Mouse (Mus musculus): Measurements from ENCODE around the gene Skint5. TPM values are rescaled to one million over a fixed set of nuclear protein-coding genes. Genes with fewer than 3 reads are reported as not detected.
"Not testable (repeated sequence)": the region's sequence is repeated elsewhere in the genome, so short reads cannot be mapped to it uniquely, and the experiment has no call there.

The Skint5 gene
- polyA plus RNA-seq (2012; rRNA removed): not detected in 2 replicates

DNA sequence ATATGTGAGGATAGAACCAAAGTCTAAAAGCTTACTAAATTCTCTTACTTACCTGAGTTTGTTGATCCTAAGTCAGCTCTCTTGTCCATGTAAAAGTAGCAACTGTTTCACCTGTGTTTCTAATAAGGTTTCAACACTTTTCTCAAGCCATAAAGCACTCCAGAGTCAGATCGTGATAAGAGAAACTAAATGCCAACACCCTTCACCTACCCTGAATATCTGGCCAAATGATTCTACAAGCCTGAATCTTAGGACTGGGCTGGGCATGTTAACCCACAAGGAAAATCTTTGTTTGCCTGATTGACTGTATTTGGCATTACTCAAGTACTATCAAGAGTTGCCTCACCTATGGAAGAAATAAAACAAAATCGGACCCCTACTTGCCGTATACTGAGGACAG, at the start of gene Skint5:
Gene Skint5 (minus strand): TSS at position 101 of the 400 bp plus-strand sequence.
- TF ChIP-seq CTCF (IDR thresholded peaks at IDR 0.05; ENCODE audit: borderline replicate concordance, extremely low read depth, insufficient read depth, insufficient read length) (no peak), POLR2A (IDR thresholded peaks at IDR 0.05; ENCODE audit: borderline replicate concordance, extremely low read depth, insufficient read depth, insufficient read length, poor library complexity, severe bottlenecking) (no peak)

DNA sequence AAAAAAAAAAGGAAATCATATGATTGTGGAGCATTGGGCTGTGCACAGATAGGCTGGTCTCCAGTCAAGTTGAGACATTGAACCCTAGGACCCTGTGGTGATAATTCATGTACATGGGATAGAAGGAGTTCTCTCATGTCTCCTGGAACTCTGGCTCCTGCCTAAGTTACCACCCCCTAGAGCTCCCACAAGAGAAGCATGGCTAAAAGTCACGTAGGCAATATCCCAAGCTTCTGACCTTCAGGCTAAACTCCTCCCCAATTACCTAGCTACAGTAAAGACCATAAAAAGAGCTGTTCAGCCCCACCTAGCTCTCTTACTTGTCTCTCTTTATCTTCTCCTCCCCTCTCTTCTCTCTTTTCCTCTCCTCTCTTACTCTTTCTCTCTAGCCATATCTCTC, 42.0 kb downstream of the Skint5 start:
- TF ChIP-seq POLR2A (IDR thresholded peaks at IDR 0.05; ENCODE audit: borderline replicate concordance, extremely low read depth, insufficient read depth, insufficient read length, poor library complexity, severe bottlenecking) (no peak), CTCF (IDR thresholded peaks at IDR 0.05; ENCODE audit: borderline replicate concordance, extremely low read depth, insufficient read depth, insufficient read length) (no peak)
- DNase-seq (ENCODE audit: low read depth): no peak

More for the DNA sequence above, at the start of gene Skint5:
- DNase-seq (ENCODE audit: low read depth): no peak

DNA sequence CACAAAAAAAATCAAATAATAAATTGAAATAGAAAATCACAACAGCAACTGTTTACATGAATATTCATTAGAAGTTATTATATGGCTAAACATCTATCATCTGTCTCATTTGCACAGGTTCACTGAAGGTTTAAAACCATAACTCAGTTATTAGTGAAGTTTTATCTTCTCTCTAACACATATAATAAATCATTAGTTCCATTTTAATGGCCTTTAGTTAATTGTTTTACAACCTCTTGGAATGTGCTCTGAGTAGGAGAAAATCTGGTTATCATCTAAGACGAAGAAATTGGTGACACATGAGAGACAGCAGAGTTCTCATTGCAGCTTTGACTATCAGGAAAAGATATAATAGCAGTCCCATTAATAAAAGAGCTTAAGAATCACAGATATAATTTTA, 235.1 kb downstream of the Skint5 start:
- no peak for TF ChIP-seq CTCF (IDR thresholded peaks at IDR 0.05; ENCODE audit: borderline replicate concordance, extremely low read depth, insufficient read depth, insufficient read length)
- TF ChIP-seq POLR2A (IDR thresholded peaks at IDR 0.05; ENCODE audit: borderline replicate concordance, extremely low read depth, insufficient read depth, insufficient read length, poor library complexity, severe bottlenecking): no peak
- DNase-seq (ENCODE audit: low read depth): no peak

DNA sequence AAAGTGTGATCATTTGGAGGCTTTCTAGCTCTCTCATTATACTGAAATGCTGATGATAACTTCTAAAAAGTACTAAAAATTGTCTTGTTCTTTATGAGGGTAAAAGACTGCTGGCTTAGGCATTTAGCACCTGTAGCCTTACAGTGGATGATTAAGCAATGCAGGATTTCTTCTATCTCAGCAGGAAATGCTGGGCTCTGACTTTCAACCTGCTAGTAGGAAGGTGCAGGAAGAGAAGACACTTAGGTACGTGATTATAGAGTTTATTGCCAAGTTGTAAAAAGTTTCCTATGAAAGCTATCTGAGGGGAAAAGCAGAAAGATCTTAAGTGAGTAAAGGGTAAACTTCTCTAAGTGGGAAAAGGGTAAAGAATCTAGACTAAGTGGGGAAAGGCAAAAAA, 235.6 kb downstream of the Skint5 start:
- TF ChIP-seq CTCF (IDR thresholded peaks at IDR 0.05; ENCODE audit: borderline replicate concordance, extremely low read depth, insufficient read depth, insufficient read length): no peak
- TF ChIP-seq POLR2A (IDR thresholded peaks at IDR 0.05; ENCODE audit: borderline replicate concordance, extremely low read depth, insufficient read depth, insufficient read length, poor library complexity, severe bottlenecking): no peak
- no peak for DNase-seq (ENCODE audit: low read depth)

DNA sequence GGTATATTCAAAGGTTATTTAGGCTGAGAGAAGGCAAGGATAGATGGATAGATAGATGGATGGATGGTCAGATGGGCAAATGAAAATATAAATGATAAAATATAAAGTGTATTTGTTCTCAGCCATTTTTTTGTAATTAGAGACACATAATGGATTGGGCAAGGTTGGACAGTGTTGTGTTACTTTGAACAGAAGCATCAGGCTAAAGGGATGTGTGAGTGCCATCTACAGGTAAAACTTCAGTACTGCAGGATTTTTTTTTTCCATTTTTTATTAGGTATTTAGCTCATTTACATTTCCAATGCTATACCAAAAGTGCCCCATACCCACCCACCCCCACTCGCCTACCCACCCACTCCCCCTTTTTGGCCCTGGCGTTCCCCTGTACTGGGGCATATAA, 551.1 kb downstream of the Skint5 start:
- DNase-seq (ENCODE audit: low read depth): not testable (repeated sequence)

Other genes with a start within 250 kb of the Skint5 start
- not detected in 2 replicates for gene Skint11, start 163.9 kb upstream of the Skint5 start, polyA plus RNA-seq (2012; rRNA removed)

All from brain, embryonic 14.5 days (tissue).